Comparison of ENCODE assay signal across 15 mouse cellular contexts in genomic region chr10:111387869-111388538, GRCm38 (mm10).
DNase-seq lines count a peak whose midpoint lies in the region; ATAC-seq and TF ChIP-seq lines count a peak whose summit lies in the region.
"Had no signal": no experiment of that assay in that cellular context is flagged by ENCODE, and none has a peak within 500 bp of the region (broad histone marks: within the 10 kb centered on the region; RNA-seq: fewer than 3 reads in every experiment).

No protein-coding gene starts in this region.

- 33% methylated on average over 18 of the region's 18 CpGs for WGBS in embryonic facial prominence, embryonic 11.5 days
- 35% methylated on average over 18 of the region's 18 CpGs for WGBS in forebrain, postnatal 0 days
- 22% methylated on average over 18 of the region's 18 CpGs for WGBS in midbrain, embryonic 13.5 days

- no peaks in the 10 kb centered on the region for H3K36me3 ChIP-seq in embryonic facial prominence, embryonic 11.5 days (replicated peaks; ENCODE audit: control insufficient read depth, insufficient read depth, low read depth, low read length)
- H3K36me3 ChIP-seq in forebrain, postnatal 0 days (ENCODE audit: insufficient read depth) = no peaks in the 10 kb centered on the region
- H3K36me3 ChIP-seq in midbrain, embryonic 13.5 days = no peaks in the 10 kb centered on the region
- H3K36me3 ChIP-seq: intestine, embryonic 15.5 days; liver, embryonic 12.5 days had no signal

- peak; percentile 3; the same call in 1 of the 2 replicates for ATAC-seq in embryonic facial prominence, embryonic 11.5 days (replicated peaks; ENCODE audit: insufficient number of reproducible peaks, low FRiP score, low TSS enrichment, low read depth)
- no peak; the same call in 1 of the 2 replicates for ATAC-seq in forebrain, postnatal 0 days
- peak; percentile 85 for ATAC-seq in midbrain, embryonic 13.5 days
- ATAC-seq: intestine, embryonic 15.5 days; liver, embryonic 12.5 days had no signal

- peak; percentile 21 for DNase-seq in embryo, embryonic 10 days (ENCODE audit: low spot score)
- peak; percentile 32 for DNase-seq in embryonic facial prominence, embryonic 11.5 days (ENCODE audit: low spot score)
- no peak for DNase-seq in forebrain, postnatal 0 days
- no peak for DNase-seq in right cerebral cortex, postnatal 14 days
- DNase-seq in thymus, postnatal 36 days = no peak
- no peak for DNase-seq in right cerebral cortex, postnatal 4 days
- DNase-seq: adrenal gland, postnatal 14 days; gastrocnemius, postnatal 10 days; kidney, postnatal 4 days; lung, postnatal 14 days had no signal

- no peak overlapping the region for H3K4me3 ChIP-seq in embryonic facial prominence, embryonic 11.5 days (ENCODE audit: low read depth, low read length)
- no peak overlapping the region for H3K4me3 ChIP-seq in forebrain, postnatal 0 days (ENCODE audit: low read depth, low read length)
- H3K4me3 ChIP-seq in midbrain, embryonic 13.5 days (replicated peaks) = peak overlapping the region; percentile 25
- H3K4me3 ChIP-seq: intestine, embryonic 15.5 days; liver, embryonic 12.5 days; myocyte had no signal

- H3K4me2 ChIP-seq in embryonic facial prominence, embryonic 11.5 days (ENCODE audit: low read depth, low read length) = no peak overlapping the region
- H3K4me2 ChIP-seq in forebrain, postnatal 0 days (ENCODE audit: low read depth) = peak overlapping the region; percentile 24
- H3K4me2 ChIP-seq in midbrain, embryonic 13.5 days (replicated peaks) = peak overlapping the region; percentile 46
- H3K4me2 ChIP-seq: intestine, embryonic 15.5 days; liver, embryonic 12.5 days had no signal

- no peak overlapping the region for H3K27ac ChIP-seq in embryonic facial prominence, embryonic 11.5 days (replicated peaks; ENCODE audit: low read depth, low read length)
- no peak overlapping the region for H3K27ac ChIP-seq in forebrain, postnatal 0 days (ENCODE audit: low read depth, low read length)
- H3K27ac ChIP-seq in midbrain, embryonic 13.5 days = 0 out of 2 replicates have a peak overlapping the region, but pooled peaks have one; percentile 10
- H3K27ac ChIP-seq: intestine, embryonic 15.5 days; liver, embryonic 12.5 days had no signal

- H3K27me3 ChIP-seq in embryonic facial prominence, embryonic 11.5 days (ENCODE audit: control insufficient read depth, insufficient read depth, low read length) = no peaks in the 10 kb centered on the region
- no peaks in the 10 kb centered on the region for H3K27me3 ChIP-seq in forebrain, postnatal 0 days (ENCODE audit: insufficient read depth, low read length)
- H3K27me3 ChIP-seq in midbrain, embryonic 13.5 days = no peaks in the 10 kb centered on the region
- H3K27me3 ChIP-seq: CH12.LX; intestine, embryonic 15.5 days; liver, embryonic 12.5 days had no signal

- no peaks in the 10 kb centered on the region for H3K9me3 ChIP-seq in embryonic facial prominence, embryonic 11.5 days (replicated peaks; ENCODE audit: control insufficient read depth, low read length)
- H3K9me3 ChIP-seq in forebrain, postnatal 0 days (ENCODE audit: low read length) = no peaks in the 10 kb centered on the region
- H3K9me3 ChIP-seq in midbrain, embryonic 13.5 days = no peaks in the 10 kb centered on the region
- H3K9me3 ChIP-seq: intestine, embryonic 15.5 days; liver, embryonic 12.5 days had no signal

- H3K9ac ChIP-seq in embryonic facial prominence, embryonic 11.5 days (replicated peaks; ENCODE audit: low read length) = no peak overlapping the region
- H3K9ac ChIP-seq in forebrain, postnatal 0 days = no peak overlapping the region
- no peak overlapping the region for H3K9ac ChIP-seq in midbrain, embryonic 13.5 days (replicated peaks)
- H3K9ac ChIP-seq: intestine, embryonic 15.5 days; liver, embryonic 12.5 days had no signal

- no peaks in the 10 kb centered on the region for H3K4me1 ChIP-seq in embryonic facial prominence, embryonic 11.5 days (ENCODE audit: control insufficient read depth, insufficient read depth, low read length)
- H3K4me1 ChIP-seq in forebrain, postnatal 0 days (ENCODE audit: insufficient read depth) = no peaks in the 10 kb centered on the region
- peaks cover 17% of the 10 kb centered on the region for H3K4me1 ChIP-seq in midbrain, embryonic 13.5 days (replicated peaks)
- H3K4me1 ChIP-seq: intestine, embryonic 15.5 days; liver, embryonic 12.5 days had no signal

- no peak for TF ChIP-seq CTCF in forebrain, postnatal 0 days (IDR thresholded peaks at IDR 0.05; ENCODE audit: low read depth)

Comparison
In these comparisons a context has a peak if more than half of its experiments do, and no peak if none do; other contexts are left out.
1. DNase-seq: peak in embryo, embryonic 10 days (single experiment) and embryonic facial prominence, embryonic 11.5 days (single experiment); none in forebrain, postnatal 0 days (single experiment), right cerebral cortex, postnatal 14 days (single experiment), thymus, postnatal 36 days (0 of 2) and right cerebral cortex, postnatal 4 days (single experiment).